Mouse (Mus musculus) liver, adult 2 months (tissue): ENCODE data around the gene Pttg1. TPM values are rescaled to one million over a fixed set of nuclear protein-coding genes. Genes with fewer than 3 reads are reported as not detected.

ENCODE experiments used
- DNase-seq: peaks from one replicate; pipeline ENCODE4 v3.0.0-alpha.2; 2011; ENCODE audit warnings: low read depth, low spot score; ENCODE audit errors: extremely low read depth
- H3K27ac ChIP-seq: fragments of 200-500 bp; replicated peaks from 2 replicates; pipeline ENCODE4 v1.5.1; 2012; ENCODE audit warnings: low read depth, mild to moderate bottlenecking, control low read depth, inconsistent platforms, low read length; ENCODE audit not compliant: insufficient read depth
- H3K27me3 ChIP-seq: fragments of 200-500 bp; 2 replicates; pipeline ENCODE4 v1.6.1; 2012; ENCODE audit warnings: mild to moderate bottlenecking, moderate library complexity, low read length, inconsistent platforms; ENCODE audit not compliant: control insufficient read depth, insufficient read depth
- H3K36me3 ChIP-seq: fragments of 200-500 bp; 2 replicates; pipeline ENCODE4 v1.6.1; 2012; ENCODE audit warnings: low read length, inconsistent platforms; ENCODE audit not compliant: control insufficient read depth, insufficient read depth
- H3K4me1 ChIP-seq: fragments of 200-500 bp; 2 replicates; pipeline ENCODE4 v1.6.1; 2011; ENCODE audit warnings: low read length; ENCODE audit not compliant: control insufficient read depth, insufficient read depth
- H3K4me3 ChIP-seq: fragments of 200-500 bp; 2 replicates; pipeline ENCODE4 v1.5.1; 2011; ENCODE audit warnings: low read depth, mild to moderate bottlenecking, control low read depth, low read length, moderate library complexity; ENCODE audit not compliant: insufficient read depth
- H3K79me2 ChIP-seq: fragments of 200-500 bp; 2 replicates; pipeline ENCODE4 v1.6.1; 2012; ENCODE audit warnings: inconsistent platforms, mild to moderate bottlenecking, low read length, moderate library complexity; ENCODE audit not compliant: control insufficient read depth, insufficient read depth
- H3K9ac ChIP-seq: fragments of 200-500 bp; 2 replicates; pipeline ENCODE4 v1.6.1; 2012; ENCODE audit warnings: low read depth, mild to moderate bottlenecking, control low read depth, inconsistent platforms, low read length
- CTCF ChIP-seq: fragments of 200-500 bp; IDR thresholded peaks from 2 replicates; pipeline ENCODE4 v1.5.1; 2011; ENCODE audit warnings: low read depth, low read length, control low read depth
- POLR2A ChIP-seq: fragments of 200-500 bp; IDR thresholded peaks from 2 replicates; pipeline ENCODE4 v1.6.1; 2011; ENCODE audit warnings: low read length, control low read depth; ENCODE audit not compliant: insufficient read depth; ENCODE audit errors: extremely low read depth
- WGBS: fragments of 180-500 bp; shearing (Covaris S2); methylation state at CpG from one replicate; pipeline ENCODE4 v1.1.7; 2018; 5-methylcytosine and 5-hydroxymethylcytosine counted together
- polyA plus RNA-seq: library from polyadenylated mRNA; depleted of rRNA; stranded (reverse); fragments of >200 nt; gene quantifications from 2 replicates; pipeline ENCODE4 v1.2.3, GENCODE M21; 2012; rRNA removed
- total RNA-seq: library from RNA; depleted of rRNA; stranded (reverse); fragments of >200 nt; gene quantifications from 2 replicates; pipeline ENCODE4 v1.2.3, GENCODE M21; 2014; rRNA removed

The Pttg1 gene
- total and polyA plus RNA-seq, 2 experiments = 12.0 to 45.4 TPM

- TF ChIP-seq CTCF (no peak), POLR2A (no peak)
- no peak overlapping the region for H3K27ac ChIP-seq
- WGBS = 85% methylated on average over 3 of the region's 3 CpGs
Measured at GRCm38 (mm10) chr11:43373367-43373766, 52.7 kb downstream of the Pttg1 start.

DNA sequence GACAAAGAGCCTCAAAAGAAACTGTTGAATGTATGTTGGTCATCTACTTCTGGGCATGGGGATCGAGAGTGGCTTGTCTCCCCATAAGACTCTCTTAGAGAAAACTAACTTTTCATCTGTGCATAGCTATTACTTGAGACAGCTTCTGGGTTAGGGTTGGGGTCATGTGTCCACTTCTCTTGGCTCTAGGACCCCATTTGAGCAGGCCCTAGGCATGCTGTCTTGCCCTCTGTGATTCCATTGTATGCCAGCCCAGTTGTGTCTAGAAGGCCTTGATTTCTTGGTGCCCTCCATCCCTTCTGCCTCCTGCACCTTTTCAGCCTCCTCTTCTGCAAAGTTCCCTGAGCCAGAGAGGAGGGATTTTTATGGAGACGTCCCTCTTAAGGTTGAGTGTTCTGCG lies 54.2 kb downstream of the Pttg1 start:
- no peak for DNase-seq
- H3K36me3 ChIP-seq = no peaks in the 10 kb centered on the region; the same call in 1 of the 2 replicates
- 89% methylated on average over 3 of the region's 3 CpGs for WGBS
- TF ChIP-seq CTCF (no peak), POLR2A (no peak)
- H3K9ac ChIP-seq = no peak overlapping the region
- no peaks in the 10 kb centered on the region for H3K27me3 ChIP-seq
- H3K4me3 ChIP-seq = no peak overlapping the region
- no peak overlapping the region for H3K27ac ChIP-seq
- no peaks in the 10 kb centered on the region for H3K4me1 ChIP-seq
- H3K79me2 ChIP-seq = no peaks in the 10 kb centered on the region

More at GRCm38 (mm10) chr11:43373367-43373766, 52.7 kb downstream of the Pttg1 start:
- Histone ChIP-seq H3K4me3 (no peak overlapping the region), H3K27me3 (no peaks in the 10 kb centered on the region), H3K36me3 (no peaks in the 10 kb centered on the region; the same call in 1 of the 2 replicates), H3K9ac (no peak overlapping the region), H3K4me1 (no peaks in the 10 kb centered on the region), H3K79me2 (no peaks in the 10 kb centered on the region)
- no peak for DNase-seq

Other genes with a start within 250 kb of the Pttg1 start
- 11.8 and 13.2 TPM in 2 replicates for gene Slu7, start 7.5 kb upstream of the Pttg1 start, total RNA-seq
- gene Slu7, start 7.5 kb upstream of the Pttg1 start, polyA plus RNA-seq = 1.7 and 2.4 TPM in 2 replicates
- 1.2 and 1.5 TPM in 2 replicates for gene C1qtnf2, start 48.0 kb upstream of the Pttg1 start, total RNA-seq
- gene C1qtnf2, start 48.0 kb upstream of the Pttg1 start, polyA plus RNA-seq = 1.4 and 2.6 TPM in 2 replicates
- gene Ccnjl, start 102.5 kb upstream of the Pttg1 start, total RNA-seq = 0.07 and 0.09 TPM in 2 replicates
- gene Ccnjl, start 102.5 kb upstream of the Pttg1 start, polyA plus RNA-seq = 0.10 and 0.20 TPM in 2 replicates
- not detected in 2 replicates for gene 4933415A04Rik, start 160.8 kb upstream of the Pttg1 start, total RNA-seq
- not detected in 2 replicates for gene 4933415A04Rik, start 160.8 kb upstream of the Pttg1 start, polyA plus RNA-seq
- gene Fabp6, start 175.3 kb upstream of the Pttg1 start, total RNA-seq = not detected in 2 replicates
- gene Fabp6, start 175.3 kb upstream of the Pttg1 start, polyA plus RNA-seq = not detected in 2 replicates